Mouse (Mus musculus) MEL (cell line): ENCODE results near the gene Ccdc163. TPM values are rescaled to one million over a fixed set of nuclear protein-coding genes. Genes with fewer than 3 reads are reported as not detected.

Experiments used
- DNase-seq: peaks from one replicate; pipeline ENCODE4 v3.0.0; 2011; ENCODE audit warnings: low read depth, low spot score
- H3K27ac ChIP-seq: 2 replicates; pipeline ENCODE4 v1.5.1; 2012; ENCODE audit warnings: low read depth, mild to moderate bottlenecking, control low read depth, low read length, moderate library complexity; ENCODE audit not compliant: control insufficient read depth
- H3K27me3 ChIP-seq, 2 experiments: fragments of 150-350 bp in 1 of 2; sonication (generic) in 1 of 2; 2 replicates each; pipeline ENCODE4 v1.6.1; 2012; ENCODE audit warnings: low read length in 2 of 2, mild to moderate bottlenecking in 2 of 2, improper control_type of control experiment in 1 of 2, moderate library complexity in 1 of 2; ENCODE audit not compliant: insufficient read depth in 2 of 2, control insufficient read depth in 1 of 2
- H3K36me3 ChIP-seq, 2 experiments: 2 replicates each; pipeline ENCODE4 v1.6.1; 2012 to 2014; ENCODE audit warnings: low read length in 2 of 2, improper control_type of control experiment in 1 of 2, inconsistent platforms in 1 of 2, mild to moderate bottlenecking in 1 of 2; ENCODE audit not compliant: insufficient read depth in 2 of 2, control insufficient read depth in 1 of 2
- H3K4me1 ChIP-seq, 2 experiments: fragments of 150-350 bp in 1 of 2; sonication (generic) in 1 of 2; 2 replicates each; pipeline ENCODE4 v1.6.1; 2012; ENCODE audit warnings: low read length in 2 of 2, improper control_type of control experiment in 1 of 2, mild to moderate bottlenecking in 1 of 2; ENCODE audit not compliant: insufficient read depth in 2 of 2, control insufficient read depth in 1 of 2
- H3K4me3 ChIP-seq, 2 experiments: fragments of 150-350 bp in 1 of 2; sonication (generic) in 1 of 2; 2 replicates each; pipeline ENCODE4 v1.5.1; 2012; ENCODE audit warnings: low read depth in 2 of 2, low read length in 2 of 2, mild to moderate bottlenecking in 2 of 2, moderate library complexity in 2 of 2, control low read depth in 1 of 2, improper control_type of control experiment in 1 of 2; ENCODE audit not compliant: control insufficient read depth in 1 of 2, insufficient read depth in 1 of 2
- H3K79me2 ChIP-seq: 2 replicates; pipeline ENCODE4 v1.6.1; 2012; ENCODE audit warnings: mild to moderate bottlenecking, low read length, moderate library complexity; ENCODE audit not compliant: control insufficient read depth, poor library complexity, insufficient read depth
- H3K9ac ChIP-seq: 2 replicates; pipeline ENCODE4 v1.6.1; 2012; ENCODE audit warnings: low read depth, mild to moderate bottlenecking, control low read depth, low read length, moderate library complexity; ENCODE audit not compliant: control insufficient read depth, poor library complexity, severe bottlenecking
- H3K9me3 ChIP-seq: fragments of 150-350 bp; sonication (generic); replicated peaks from 2 replicates; pipeline ENCODE4 v1.6.1; 2012; ENCODE audit warnings: mild to moderate bottlenecking, low read length, improper control_type of control experiment, moderate library complexity; ENCODE audit not compliant: insufficient read depth
- CHD1 ChIP-seq: IDR thresholded peaks from 2 replicates; pipeline ENCODE4 v1.6.1; 2012; ENCODE audit warnings: low read depth, mild to moderate bottlenecking, inconsistent platforms, low read length, improper control_type of control experiment
- CHD2 ChIP-seq: IDR thresholded peaks from 2 replicates; pipeline ENCODE4 v1.6.1; 2011; ENCODE audit warnings: low read length, improper control_type of control experiment
- CTCF ChIP-seq, 3 experiments: IDR thresholded peaks in 2 of 3; conservative IDR thresholded peaks in 1 of 3; 2 replicates each; pipeline ENCODE4 v1.5.1; 2011 to 2012; ENCODE audit warnings: low read length in 3 of 3, low read depth in 2 of 3, mild to moderate bottlenecking in 2 of 3, improper control_type of control experiment in 1 of 3, inconsistent platforms in 1 of 3, mixed read lengths in 1 of 3, moderate library complexity in 1 of 3; ENCODE audit not compliant: control insufficient read depth in 1 of 3, insufficient read depth in 1 of 3, poor library complexity in 1 of 3, severe bottlenecking in 1 of 3
- ELF1 ChIP-seq: IDR thresholded peaks from 2 replicates; pipeline ENCODE4 v1.6.1; 2014; ENCODE audit warnings: low read depth, mild to moderate bottlenecking, inconsistent platforms, low read length, improper control_type of control experiment, moderate library complexity
- EP300 ChIP-seq, 2 experiments: IDR thresholded peaks; 2 replicates each; pipeline ENCODE4 v1.6.1; 2011; ENCODE audit warnings: improper control_type of control experiment in 2 of 2, low read length in 2 of 2, low read depth in 1 of 2, mild to moderate bottlenecking in 1 of 2
- ETS1 ChIP-seq: IDR thresholded peaks from 2 replicates; pipeline ENCODE4 v1.6.1; 2012; ENCODE audit warnings: low read depth, mild to moderate bottlenecking, inconsistent platforms, low read length, improper control_type of control experiment, moderate library complexity
- GATA1 ChIP-seq: IDR thresholded peaks from 2 replicates; pipeline ENCODE4 v1.6.1; 2011; ENCODE audit warnings: low read depth, low read length, improper control_type of control experiment
- HCFC1 ChIP-seq: IDR thresholded peaks from 2 replicates; pipeline ENCODE4 v1.6.1; 2012; ENCODE audit warnings: low read depth, mild to moderate bottlenecking, inconsistent platforms, low read length, improper control_type of control experiment, moderate library complexity
- JUND ChIP-seq: IDR thresholded peaks from 2 replicates; pipeline ENCODE4 v1.6.1; 2011; ENCODE audit warnings: low read depth, mild to moderate bottlenecking, improper control_type of control experiment, low read length
- MAX ChIP-seq: IDR thresholded peaks from 2 replicates; pipeline ENCODE4 v1.6.1; 2011; ENCODE audit warnings: low read length, improper control_type of control experiment
- MAZ ChIP-seq: IDR thresholded peaks from 2 replicates; pipeline ENCODE4 v1.6.1; 2012; ENCODE audit warnings: low read depth, mild to moderate bottlenecking, inconsistent platforms, low read length, improper control_type of control experiment
- MEF2A ChIP-seq: IDR thresholded peaks from 2 replicates; pipeline ENCODE4 v1.6.1; 2014; ENCODE audit warnings: low read depth, mild to moderate bottlenecking, inconsistent platforms, low read length, improper control_type of control experiment; ENCODE audit not compliant: poor library complexity, insufficient replicate concordance, severe bottlenecking; ENCODE audit errors: extremely low read depth
- MXI1 ChIP-seq: IDR thresholded peaks from 2 replicates; pipeline ENCODE4 v1.6.1; 2011; ENCODE audit warnings: mild to moderate bottlenecking, low read depth, low read length, improper control_type of control experiment
- MYB ChIP-seq: IDR thresholded peaks from 2 replicates; pipeline ENCODE4 v1.6.1; 2011; ENCODE audit warnings: mild to moderate bottlenecking, low read depth, low read length, improper control_type of control experiment
- MYC ChIP-seq: IDR thresholded peaks from 2 replicates; pipeline ENCODE4 v1.6.1; 2011; ENCODE audit warnings: low read depth, mild to moderate bottlenecking, low read length, improper control_type of control experiment, moderate library complexity
- NELFE ChIP-seq: IDR thresholded peaks from 2 replicates; pipeline ENCODE4 v1.6.1; 2011; ENCODE audit warnings: low read depth, low read length, improper control_type of control experiment
- POLR2A ChIP-seq, 2 experiments: IDR thresholded peaks; 2 replicates each; pipeline ENCODE4 v1.6.1; 2011 to 2012; ENCODE audit warnings: low read length in 2 of 2, mild to moderate bottlenecking in 2 of 2, control low read depth in 1 of 2, improper control_type of control experiment in 1 of 2, low read depth in 1 of 2, moderate library complexity in 1 of 2; ENCODE audit not compliant: control insufficient read depth in 1 of 2, insufficient read depth in 1 of 2, poor library complexity in 1 of 2
- POLR2AphosphoS2 ChIP-seq: IDR thresholded peaks from 2 replicates; pipeline ENCODE4 v1.6.1; 2011; ENCODE audit warnings: low read length, improper control_type of control experiment
- RAD21 ChIP-seq: IDR thresholded peaks from 2 replicates; pipeline ENCODE4 v1.6.1; 2011; ENCODE audit warnings: mild to moderate bottlenecking, low read depth, low read length, improper control_type of control experiment
- RCOR1 ChIP-seq: IDR thresholded peaks from 2 replicates; pipeline ENCODE4 v1.6.1; 2012; ENCODE audit warnings: low read depth, mild to moderate bottlenecking, inconsistent platforms, low read length, improper control_type of control experiment
- SIN3A ChIP-seq: IDR thresholded peaks from 2 replicates; pipeline ENCODE4 v1.6.1; 2012; ENCODE audit warnings: low read length, improper control_type of control experiment, inconsistent platforms
- SMC3 ChIP-seq: IDR thresholded peaks from 2 replicates; pipeline ENCODE4 v1.6.1; 2011; ENCODE audit warnings: low read depth, low read length, improper control_type of control experiment
- TAL1 ChIP-seq: IDR thresholded peaks from 2 replicates; pipeline ENCODE4 v1.6.1; 2012; ENCODE audit warnings: mild to moderate bottlenecking, inconsistent platforms, low read length, moderate library complexity, mixed read lengths
- TBP ChIP-seq: IDR thresholded peaks from 2 replicates; pipeline ENCODE4 v1.8.0; 2011; ENCODE audit warnings: low read depth, low read length, improper control_type of control experiment
- UBTF ChIP-seq: IDR thresholded peaks from 2 replicates; pipeline ENCODE4 v1.6.1; 2012; ENCODE audit warnings: low read depth, mild to moderate bottlenecking, inconsistent platforms, low read length, improper control_type of control experiment, moderate library complexity, borderline replicate concordance; ENCODE audit not compliant: insufficient read depth
- USF1 ChIP-seq: IDR thresholded peaks from 2 replicates; pipeline ENCODE4 v1.6.1; 2014; ENCODE audit warnings: low read depth, mild to moderate bottlenecking, inconsistent platforms, low read length, improper control_type of control experiment, moderate library complexity
- ZC3H11A ChIP-seq: IDR thresholded peaks from 2 replicates; pipeline ENCODE4 v1.6.1; 2012; ENCODE audit warnings: low read depth, mild to moderate bottlenecking, inconsistent platforms, low read length, improper control_type of control experiment
- ZKSCAN1 ChIP-seq: IDR thresholded peaks from 2 replicates; pipeline ENCODE4 v1.6.1; 2012; ENCODE audit warnings: low read depth, mild to moderate bottlenecking, inconsistent platforms, low read length, improper control_type of control experiment, moderate library complexity
- ZMIZ1 ChIP-seq: IDR thresholded peaks from 2 replicates; pipeline ENCODE4 v1.6.1; 2012; ENCODE audit warnings: low read depth, mild to moderate bottlenecking, inconsistent platforms, low read length, improper control_type of control experiment, moderate library complexity
- ZNF384 ChIP-seq: IDR thresholded peaks from 2 replicates; pipeline ENCODE4 v1.6.1; 2012; ENCODE audit warnings: low read depth, mild to moderate bottlenecking, inconsistent platforms, low read length, improper control_type of control experiment
- polyA plus RNA-seq, 2 experiments: library from polyadenylated mRNA; stranded (reverse) in 1 of 2; unstranded in 1 of 2; fragments of >175 nt in 1 of 2; fragments of >200 nt in 1 of 2; gene quantifications; 2 replicates each; pipeline versions ENCODE4 v1.2.1 to v1.2.4; 2012; ENCODE audit warnings: low replicate concordance in 2 of 2, low read depth in 1 of 2; ENCODE audit not compliant: insufficient read length in 2 of 2, insufficient read depth in 1 of 2, missing spikeins in 1 of 2
- total RNA-seq: library from RNA; depleted of rRNA; stranded (reverse); fragments of 300-350 nt; gene quantifications from 2 replicates; pipeline ENCODE4 v1.2.3, GENCODE M21; 2012

The Ccdc163 gene
- total and polyA plus RNA-seq, 3 experiments, result 12.3 to 26.0 TPM; not detected in 1

DNA sequence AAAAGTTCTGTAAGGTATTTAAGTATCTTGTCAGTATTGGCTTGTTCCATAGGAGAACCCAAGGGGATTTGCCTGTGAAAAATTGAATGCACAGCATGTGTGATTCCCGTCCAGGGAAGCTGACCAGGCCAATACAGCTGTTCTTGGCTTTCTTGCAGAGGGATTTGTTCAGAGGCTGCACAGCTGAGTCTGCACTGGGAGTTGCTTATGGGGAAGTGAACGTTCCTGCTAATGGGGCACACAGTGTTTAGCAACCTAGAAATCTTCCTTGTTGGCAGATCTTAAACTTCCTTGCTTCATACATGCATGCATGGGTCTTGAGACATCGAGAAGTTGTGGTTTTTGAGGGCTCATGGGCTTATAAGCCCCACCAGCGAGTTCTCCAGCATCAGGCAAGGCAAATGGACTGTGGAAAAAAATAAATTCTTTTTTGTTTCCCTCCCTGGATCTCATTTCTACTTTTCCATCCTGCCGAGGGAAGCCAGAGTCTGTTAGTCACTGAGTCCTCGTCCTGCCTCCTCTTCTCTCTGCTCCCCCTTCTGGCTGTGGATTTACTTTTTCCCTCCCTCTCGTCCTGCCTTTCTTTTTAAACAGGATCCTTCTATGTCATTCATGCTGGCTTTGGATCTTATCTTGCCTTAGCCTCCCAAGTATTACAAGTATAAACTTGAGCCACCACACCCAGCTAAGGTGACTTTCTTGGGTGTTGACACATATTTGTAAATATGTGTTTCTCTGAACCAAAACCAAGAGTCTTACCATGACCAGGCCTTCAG is 79.9 kb downstream of the Ccdc163 start:
- H3K9ac ChIP-seq, result peak overlapping the region; percentile 39; the same call in 1 of the 2 replicates
- H3K4me1 ChIP-seq, result peaks cover 3 to 4% of the 10 kb centered on the region in 2 experiments; a peak in 2 of 4 replicates
- peaks cover 0 to 5% of the 10 kb centered on the region in 2 experiments; a peak in 1 of 4 replicates for H3K36me3 ChIP-seq
- no peaks in the 10 kb centered on the region for H3K9me3 ChIP-seq
- 0 out of 2 replicates have a peak, but pooled peaks have one; percentile 47 for TF ChIP-seq CHD1
- TF ChIP-seq SMC3, result peak; percentile 32
- TF ChIP-seq ZC3H11A, result peak; percentile 18; the same call in 1 of the 2 replicates
- no peak for TF ChIP-seq TBP
- no peak for TF ChIP-seq RCOR1
- peak in 1 of 3 experiments; percentile 43; a peak in 2 of 6 replicates for TF ChIP-seq CTCF (IDR thresholded peaks at IDR 0.05 in 2 of 3, conservative IDR thresholded peaks at IDR 0.05 in 1 of 3; ENCODE audit: control insufficient read depth in 1 of 3, insufficient read depth in 1 of 3, low read depth in 2 of 3, low read length in 3 of 3, poor library complexity in 1 of 3, severe bottlenecking in 1 of 3)
- TF ChIP-seq SIN3A, result no peak
- TF ChIP-seq MAX, result no peak
- H3K27ac ChIP-seq, result no peak overlapping the region
- H3K79me2 ChIP-seq, result no peaks in the 10 kb centered on the region
- peak; percentile 55 for DNase-seq
- H3K4me3 ChIP-seq, result 0 out of 4 replicates have a peak overlapping the region, but pooled peaks of 1 of the 2 experiments have one; percentile 21
- no peaks in the 10 kb centered on the region for H3K27me3 ChIP-seq

- H3K36me3 ChIP-seq, result peaks cover 0 to 5% of the 10 kb centered on the region in 2 experiments; a peak in 1 of 4 replicates
- TF ChIP-seq MEF2A (no peak), ELF1 (0 out of 2 replicates have a peak, but pooled peaks have one; percentile 17), CHD2 (no peak), TAL1 (no peak), EP300 (IDR thresholded peaks at IDR 0.05; ENCODE audit: low read depth in 1 of 2, low read length in 2 of 2) (no peak), POLR2AphosphoS2 (no peak), GATA1 (no peak), ZMIZ1 (no peak), MAX (no peak), ZNF384 (no peak), TBP (no peak), POLR2A (IDR thresholded peaks at IDR 0.05; ENCODE audit: control insufficient read depth in 1 of 2, insufficient read depth in 1 of 2, low read depth in 1 of 2, low read length in 2 of 2, poor library complexity in 1 of 2) (no peak), ZC3H11A (peak; percentile 79), MYC (peak; percentile 47; the same call in 1 of the 2 replicates), HCFC1 (no peak), MAZ (no peak), ZKSCAN1 (no peak), JUND (no peak), RCOR1 (no peak), RAD21 (peak; percentile 93), ETS1 (no peak), UBTF (no peak), MYB (no peak), NELFE (no peak), MXI1 (no peak), CTCF (IDR thresholded peaks at IDR 0.05 in 2 of 3, conservative IDR thresholded peaks at IDR 0.05 in 1 of 3; ENCODE audit: control insufficient read depth in 1 of 3, insufficient read depth in 1 of 3, low read depth in 2 of 3, low read length in 3 of 3, poor library complexity in 1 of 3, severe bottlenecking in 1 of 3) (peak; percentile 69 to 97 (median 71)), USF1 (no peak), CHD1 (no peak)
Observed at GRCm38 (mm10) chr4:116788956-116789355, 80.6 kb downstream of the Ccdc163 start.

More at GRCm38 (mm10) chr4:116788956-116789355, 80.6 kb downstream of the Ccdc163 start:
- no peak overlapping the region for H3K9ac ChIP-seq
- no peaks in the 10 kb centered on the region for H3K9me3 ChIP-seq
- H3K27me3 ChIP-seq, result no peaks in the 10 kb centered on the region
- no peaks in the 10 kb centered on the region for H3K79me2 ChIP-seq
- no peak overlapping the region for H3K4me3 ChIP-seq
- DNase-seq, result peak; percentile 89
- peaks cover 3 to 4% of the 10 kb centered on the region in 2 experiments; a peak in 2 of 4 replicates for H3K4me1 ChIP-seq
- no peak overlapping the region for H3K27ac ChIP-seq
